Mouse (Mus musculus) layer of hippocampus, postnatal 36 days (tissue): ENCODE results near the gene Rbm18. TPM values are rescaled to one million over a fixed set of nuclear protein-coding genes. Genes with fewer than 3 reads are reported as not detected.
"Not testable (repeated sequence)": the region's sequence is repeated elsewhere in the genome, so short reads cannot be mapped to it uniquely, and the experiment has no call there.

Experiments used
- DNase-seq, 2 experiments: peaks; one replicate each; pipeline ENCODE4 v3.0.0; 2022
- total RNA-seq, 2 experiments: library from RNA; stranded (reverse); gene quantifications; 2 replicates each; pipeline ENCODE4 v1.2.3; 2021

The Rbm18 gene
- 10 to 100 TPM; 50.6 to 53.2 TPM for total RNA-seq

- peak; percentile 92 to 97 for DNase-seq
Observed at GRCm38 (mm10) chr2:36136300-36136941, at the start of gene Rbm18, which contains the start of gene Mrrf. TSS of gene Rbm18 (minus strand) at chr2:36136773. TSS of gene Mrrf (plus strand) at chr2:36136389.

- DNase-seq = no peak
Observed at GRCm38 (mm10) chr2:36184876-36185275, 48.3 kb upstream of the Rbm18 start.

- no peak for DNase-seq
Observed at GRCm38 (mm10) chr2:36184192-36184591, 47.6 kb upstream of the Rbm18 start.

GRCm38 (mm10) chr2:36183278-36183677 lies 46.7 kb upstream of the Rbm18 start:
- DNase-seq = peak in 1 of 2 experiments; percentile 24

- not testable (repeated sequence) for DNase-seq
Observed at GRCm38 (mm10) chr2:36181587-36182368, 45.2 kb upstream of the Rbm18 start.

GRCm38 (mm10) chr2:36179487-36179886 lies 42.9 kb upstream of the Rbm18 start:
- no peak for DNase-seq

GRCm38 (mm10) chr2:36172574-36172973 lies 36.0 kb upstream of the Rbm18 start:
- DNase-seq = no peak

GRCm38 (mm10) chr2:36172136-36172535 lies 35.6 kb upstream of the Rbm18 start:
- DNase-seq = no peak

GRCm38 (mm10) chr2:36169176-36169575 lies 32.6 kb upstream of the Rbm18 start:
- no peak for DNase-seq

GRCm38 (mm10) chr2:36167990-36168618 lies 31.5 kb upstream of the Rbm18 start:
- no peak for DNase-seq

- DNase-seq = no peak
Observed at GRCm38 (mm10) chr2:36159336-36159735, 22.8 kb upstream of the Rbm18 start.

GRCm38 (mm10) chr2:36157461-36157860 lies 20.9 kb upstream of the Rbm18 start:
- DNase-seq = no peak

- DNase-seq = not testable (repeated sequence)
Observed at GRCm38 (mm10) chr2:36152401-36152800, 15.8 kb upstream of the Rbm18 start.

- DNase-seq = no peak
Observed at GRCm38 (mm10) chr2:36148876-36149365, 12.3 kb upstream of the Rbm18 start.

GRCm38 (mm10) chr2:36139096-36139495 lies 2.5 kb upstream of the Rbm18 start:
- no peak for DNase-seq

- DNase-seq = no peak
Observed at GRCm38 (mm10) chr2:36135887-36136286, 686 bp downstream of the Rbm18 start.

- DNase-seq = no peak
Observed at GRCm38 (mm10) chr2:36129051-36129450, 7.5 kb downstream of the Rbm18 start.

- DNase-seq = no peak
Observed at GRCm38 (mm10) chr2:36127973-36128372, 8.6 kb downstream of the Rbm18 start.

- no peak for DNase-seq
Observed at GRCm38 (mm10) chr2:36126795-36127429, 9.7 kb downstream of the Rbm18 start.

GRCm38 (mm10) chr2:36112632-36113031 lies 23.9 kb downstream of the Rbm18 start:
- DNase-seq = no peak

- DNase-seq = no peak
Observed at GRCm38 (mm10) chr2:36108615-36109014, 28.0 kb downstream of the Rbm18 start.

- no peak for DNase-seq
Observed at GRCm38 (mm10) chr2:36104956-36105741, 31.4 kb downstream of the Rbm18 start, which contains the start of gene Lhx6. TSS of gene Lhx6 (minus strand) at chr2:36105408.
